In genomic region chr5:75249671-75250070, GRCm38 (mm10) we compare ENCODE assay signal across 16 mouse cellular contexts.
"Had no signal": no experiment of that assay in that cellular context is flagged by ENCODE, and none has a peak within 500 bp of the region (broad histone marks: within the 10 kb centered on the region; RNA-seq: fewer than 3 reads in every experiment).

No protein-coding gene starts in this region.

- H3K4me3 ChIP-seq: neural tube, embryonic 13.5 days; neural tube, embryonic 15.5 days; stomach, embryonic 15.5 days had no signal

- H3K36me3 ChIP-seq: neural tube, embryonic 13.5 days; neural tube, embryonic 15.5 days; stomach, embryonic 15.5 days had no signal

- H3K27ac ChIP-seq: neural tube, embryonic 13.5 days; neural tube, embryonic 15.5 days; stomach, embryonic 15.5 days; stomach, postnatal 0 days had no signal

- H3K4me1 ChIP-seq: stomach, embryonic 15.5 days had no signal

- H3K9me3 ChIP-seq: neural tube, embryonic 13.5 days; neural tube, embryonic 15.5 days; stomach, embryonic 15.5 days had no signal

- DNase-seq: retina, postnatal 1 day; right cerebral cortex, adult 18-20 months; right cerebral cortex, postnatal 14 days; right cerebral cortex, postnatal 25 days; right cerebral cortex, postnatal 4 days; spleen, adult 18-20 months; thymus, adult 18-20 months; thymus, adult 2 months; thymus, postnatal 14 days; thymus, postnatal 25 days; thymus, postnatal 36 days; thymus, postnatal 4 days had no signal

- H3K27me3 ChIP-seq: neural tube, embryonic 13.5 days; stomach, embryonic 15.5 days had no signal
